12 mouse cellular contexts compared by ENCODE assay signal in genomic region chr5:111344721-111345400, GRCm38 (mm10).
"Had no signal": no experiment of that assay in that cellular context is flagged by ENCODE, and none has a peak within 500 bp of the region (broad histone marks: within the 10 kb centered on the region; RNA-seq: fewer than 3 reads in every experiment).

No protein-coding gene starts in this region.

- DNase-seq: left cerebral cortex, postnatal 4 days; liver; liver, embryonic 13.5 days; liver, postnatal 0 days; lung, adult 18-20 months; lung, adult 2 months; lung, embryonic 14.5 days; lung, postnatal 10 days; lung, postnatal 14 days; lung, postnatal 36 days; lung, postnatal 4 days; midbrain, embryonic 14.5 days had no signal
